Mouse (Mus musculus) lung, embryonic 15.5 days (tissue): ENCODE measurements at regions not wholly inside any gene's neighbourhood (a gene's known extent, or its start where the extent isn't known, plus 50 kb on each side); places are given as distances from the start of the nearest gene placed in this dataset.

ENCODE experiments used
- ATAC-seq: fragments of 200-750 bp; cut with Nextera tagmentation; 2 replicates; pipeline ENCODE4 v1.8.0; 2017; ENCODE audit warnings: moderate number of reproducible peaks, borderline replicate concordance; ENCODE audit not compliant: low FRiP score, low TSS enrichment; ENCODE audit errors: extremely low read depth
- H3K27ac ChIP-seq: fragments of 300-500 bp; sonication (generic); 2 replicates; pipeline ENCODE4 v1.5.1; 2015; ENCODE audit warnings: moderate library complexity, mild to moderate bottlenecking, inconsistent platforms
- H3K27me3 ChIP-seq: fragments of 300-500 bp; sonication (generic); 2 replicates; pipeline ENCODE4 v1.6.1; 2015; ENCODE audit warnings: inconsistent platforms
- H3K36me3 ChIP-seq: fragments of 300-500 bp; sonication (generic); 2 replicates; pipeline ENCODE4 v1.6.1; 2015; ENCODE audit warnings: inconsistent platforms
- H3K4me1 ChIP-seq: fragments of 300-500 bp; sonication (generic); 2 replicates; pipeline ENCODE4 v1.6.1; 2015; ENCODE audit warnings: inconsistent platforms
- H3K4me2 ChIP-seq: fragments of 300-500 bp; sonication (generic); 2 replicates; pipeline ENCODE4 v1.6.1; 2015; ENCODE audit warnings: inconsistent platforms, mild to moderate bottlenecking, moderate library complexity
- H3K4me3 ChIP-seq: fragments of 300-500 bp; sonication (generic); 2 replicates; pipeline ENCODE4 v1.5.1; 2015; ENCODE audit warnings: mild to moderate bottlenecking, inconsistent platforms
- H3K9ac ChIP-seq: fragments of 300-500 bp; sonication (generic); 2 replicates; pipeline ENCODE4 v1.6.1; 2015; ENCODE audit warnings: inconsistent platforms
- H3K9me3 ChIP-seq: fragments of 300-500 bp; sonication (generic); 2 replicates; pipeline ENCODE4 v1.6.1; 2016; ENCODE audit warnings: inconsistent platforms
- WGBS: fragments of 180-500 bp; shearing (Covaris S2); methylation state at CpG from one replicate; pipeline ENCODE4 v1.1.7; 2015; 5-methylcytosine and 5-hydroxymethylcytosine counted together

DNA sequence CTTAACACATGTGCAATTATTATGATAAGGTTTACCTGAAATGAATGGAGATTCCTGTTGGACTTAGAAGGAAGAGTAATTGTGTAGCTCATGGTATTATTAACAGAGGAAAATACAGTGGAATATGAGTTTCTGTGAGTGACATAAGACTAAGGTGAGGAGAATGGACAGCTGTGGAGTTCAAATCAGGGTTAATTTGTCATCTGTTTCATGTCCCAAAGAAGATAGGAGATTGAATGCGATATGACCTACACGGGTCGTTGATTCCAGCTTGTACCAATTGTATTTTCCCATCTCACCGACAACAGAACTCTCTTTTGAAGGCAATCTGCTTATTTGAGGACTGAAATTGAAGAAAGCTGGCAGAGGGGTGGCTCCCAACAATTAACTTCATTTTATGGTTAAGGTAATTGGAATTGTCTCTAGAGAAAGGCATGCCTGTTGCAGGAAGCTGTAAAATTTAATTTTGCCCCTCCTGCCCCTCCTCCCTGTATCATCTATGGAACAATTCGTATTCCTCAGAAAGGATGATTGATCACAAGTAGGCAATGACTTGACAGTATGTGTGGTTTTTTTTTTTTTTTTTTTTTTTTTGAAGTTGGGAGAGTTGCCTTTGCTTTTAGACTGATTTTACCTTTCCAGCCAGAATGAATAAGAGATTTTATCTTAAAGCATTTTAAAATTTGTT lies 319.6 kb downstream of the Kcna4 start:
- 71% methylated on average over 5 of the region's 5 CpGs for WGBS
- Histone ChIP-seq H3K27ac (no peak overlapping the region), H3K9ac (no peak overlapping the region), H3K4me2 (no peak overlapping the region), H3K9me3 (no peaks in the 10 kb centered on the region), H3K36me3 (no peaks in the 10 kb centered on the region), H3K27me3 (no peaks in the 10 kb centered on the region), H3K4me3 (no peak overlapping the region), H3K4me1 (no peaks in the 10 kb centered on the region)
- no peak for ATAC-seq

DNA sequence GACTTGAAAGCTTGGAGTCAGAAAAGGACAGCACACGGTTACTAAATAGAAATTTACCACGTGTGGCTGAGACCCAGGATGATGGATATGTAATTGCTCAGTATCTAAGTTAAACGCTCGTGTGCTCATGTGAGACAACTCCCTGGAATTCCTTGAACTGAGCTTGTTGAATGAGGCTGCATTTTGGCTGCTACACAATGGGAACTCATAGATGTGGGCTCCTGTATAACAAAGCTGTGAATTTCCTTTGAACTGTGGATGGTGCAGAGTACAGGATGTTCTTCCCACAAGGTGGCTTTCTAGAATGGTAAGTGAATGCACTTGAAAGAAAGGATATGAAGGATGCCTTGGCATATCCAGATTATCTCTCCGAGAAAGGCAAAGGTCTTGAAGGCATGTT lies 321.4 kb downstream of the Kcna4 start:
- H3K4me3 ChIP-seq: no peak overlapping the region
- no peaks in the 10 kb centered on the region for H3K9me3 ChIP-seq
- H3K9ac ChIP-seq: no peak overlapping the region
- no peaks in the 10 kb centered on the region for H3K4me1 ChIP-seq
- 56% methylated on average over 5 of the region's 5 CpGs for WGBS
- no peaks in the 10 kb centered on the region for H3K36me3 ChIP-seq
- no peak overlapping the region for H3K27ac ChIP-seq
- ATAC-seq: no peak
- no peaks in the 10 kb centered on the region for H3K27me3 ChIP-seq
- no peak overlapping the region for H3K4me2 ChIP-seq

- Histone ChIP-seq H3K4me3 (no peak overlapping the region), H3K4me2 (no peak overlapping the region), H3K9me3 (no peaks in the 10 kb centered on the region), H3K27me3 (no peaks in the 10 kb centered on the region), H3K27ac (no peak overlapping the region), H3K36me3 (no peaks in the 10 kb centered on the region), H3K4me1 (no peaks in the 10 kb centered on the region), H3K9ac (no peak overlapping the region)
- ATAC-seq: no peak
- 25% methylated on average over 2 of the region's 2 CpGs for WGBS
Measured at GRCm38 (mm10) chr2:107612221-107612620, 321.8 kb downstream of the Kcna4 start.

GRCm38 (mm10) chr2:107614715-107615114 lies 324.3 kb downstream of the Kcna4 start:
- no peak overlapping the region for H3K9ac ChIP-seq
- ATAC-seq: no peak
- 41% methylated on average over 3 of the region's 3 CpGs for WGBS
- no peaks in the 10 kb centered on the region for H3K27me3 ChIP-seq
- H3K9me3 ChIP-seq: no peaks in the 10 kb centered on the region
- no peaks in the 10 kb centered on the region for H3K36me3 ChIP-seq
- H3K4me1 ChIP-seq: no peaks in the 10 kb centered on the region
- no peak overlapping the region for H3K4me3 ChIP-seq
- no peak overlapping the region for H3K27ac ChIP-seq
- no peak overlapping the region for H3K4me2 ChIP-seq

- no peaks in the 10 kb centered on the region for H3K36me3 ChIP-seq
- no peak for ATAC-seq
- no peak overlapping the region for H3K27ac ChIP-seq
- H3K4me2 ChIP-seq: no peak overlapping the region
- no peak overlapping the region for H3K9ac ChIP-seq
- H3K9me3 ChIP-seq: no peaks in the 10 kb centered on the region
- H3K4me3 ChIP-seq: no peak overlapping the region
- no peaks in the 10 kb centered on the region for H3K27me3 ChIP-seq
- no peaks in the 10 kb centered on the region for H3K4me1 ChIP-seq
Measured at GRCm38 (mm10) chr2:107627458-107627857, 337.0 kb downstream of the Kcna4 start.

- H3K9ac ChIP-seq: no peak overlapping the region
- H3K36me3 ChIP-seq: no peaks in the 10 kb centered on the region
- H3K4me3 ChIP-seq: no peak overlapping the region
- no peak overlapping the region for H3K27ac ChIP-seq
- H3K9me3 ChIP-seq: no peaks in the 10 kb centered on the region
- ATAC-seq: no peak
- no peaks in the 10 kb centered on the region for H3K4me1 ChIP-seq
- no peak overlapping the region for H3K4me2 ChIP-seq
- H3K27me3 ChIP-seq: no peaks in the 10 kb centered on the region
Measured at GRCm38 (mm10) chr2:107659176-107659575, 368.7 kb downstream of the Kcna4 start.
